Mouse (Mus musculus): ENCODE measurements around the gene Nrd1. TPM values are rescaled to one million over a fixed set of nuclear protein-coding genes. Genes with fewer than 3 reads are reported as not detected.

Gene Nrd1
- polyA plus RNA-seq, 1 experiment: 40.4 TPM

GRCm38 (mm10) chr4:109073296-109073695, 72.8 kb downstream of the Nrd1 start:
- H3K4me1 ChIP-seq (ENCODE audit: control insufficient read depth, insufficient read depth, low read length): no peaks in the 10 kb centered on the region
- no peak for DNase-seq
- no peak for TF ChIP-seq POLR2A (IDR thresholded peaks at IDR 0.05; ENCODE audit: borderline replicate concordance, extremely low read depth, low read depth, low read length)
- TF ChIP-seq CTCF (IDR thresholded peaks at IDR 0.05; ENCODE audit: insufficient read depth, low read length): no peak
- no peak overlapping the region for H3K4me3 ChIP-seq (replicated peaks; ENCODE audit: extremely low read depth, low read depth, low read length)
- WGBS: 84% methylated on average over 3 of the region's 3 CpGs

- Histone ChIP-seq H3K4me3 (replicated peaks; ENCODE audit: extremely low read depth, low read depth, low read length) (no peak overlapping the region), H3K4me1 (ENCODE audit: control insufficient read depth, insufficient read depth, low read length) (peaks cover 4% of the 10 kb centered on the region)
- no peak for TF ChIP-seq POLR2A (IDR thresholded peaks at IDR 0.05; ENCODE audit: borderline replicate concordance, extremely low read depth, low read depth, low read length)
- no peak for TF ChIP-seq CTCF (IDR thresholded peaks at IDR 0.05; ENCODE audit: insufficient read depth, low read length)
- WGBS: 76% methylated on average over 7 of the region's 7 CpGs
- no peak for DNase-seq
Observed at GRCm38 (mm10) chr4:109078941-109079340, 78.5 kb downstream of the Nrd1 start.

- WGBS: 15% methylated on average over 3 of the region's 3 CpGs
- no peak for DNase-seq
- Histone ChIP-seq H3K4me3 (replicated peaks; ENCODE audit: extremely low read depth, low read depth, low read length) (no peak overlapping the region), H3K4me1 (ENCODE audit: control insufficient read depth, insufficient read depth, low read length) (peaks cover 4% of the 10 kb centered on the region)
- TF ChIP-seq POLR2A (IDR thresholded peaks at IDR 0.05; ENCODE audit: borderline replicate concordance, extremely low read depth, low read depth, low read length): no peak
- TF ChIP-seq CTCF (IDR thresholded peaks at IDR 0.05; ENCODE audit: insufficient read depth, low read length): no peak
Observed at GRCm38 (mm10) chr4:109079676-109080075, 79.2 kb downstream of the Nrd1 start.

- Histone ChIP-seq H3K4me3 (replicated peaks; ENCODE audit: extremely low read depth, low read depth, low read length) (no peak overlapping the region), H3K4me1 (ENCODE audit: control insufficient read depth, insufficient read depth, low read length) (peaks cover 4% of the 10 kb centered on the region)
- TF ChIP-seq CTCF (IDR thresholded peaks at IDR 0.05; ENCODE audit: insufficient read depth, low read length): no peak
- TF ChIP-seq POLR2A (IDR thresholded peaks at IDR 0.05; ENCODE audit: borderline replicate concordance, extremely low read depth, low read depth, low read length): no peak
- WGBS: 35% methylated on average over 5 of the region's 5 CpGs
- no peak for DNase-seq
Observed at GRCm38 (mm10) chr4:109080118-109080517, 79.7 kb downstream of the Nrd1 start.

GRCm38 (mm10) chr4:109089171-109089570, 88.7 kb downstream of the Nrd1 start:
- TF ChIP-seq POLR2A (IDR thresholded peaks at IDR 0.05; ENCODE audit: borderline replicate concordance, extremely low read depth, low read depth, low read length) (no peak), CTCF (IDR thresholded peaks at IDR 0.05; ENCODE audit: insufficient read depth, low read length) (no peak)
- peaks cover 7% of the 10 kb centered on the region for H3K4me1 ChIP-seq (ENCODE audit: control insufficient read depth, insufficient read depth, low read length)
- H3K4me3 ChIP-seq (replicated peaks; ENCODE audit: extremely low read depth, low read depth, low read length): no peak overlapping the region
- WGBS: 53% methylated on average over 5 of the region's 5 CpGs
- no peak for DNase-seq

GRCm38 (mm10) chr4:109089999-109090398, 89.5 kb downstream of the Nrd1 start:
- TF ChIP-seq CTCF (IDR thresholded peaks at IDR 0.05; ENCODE audit: insufficient read depth, low read length) (no peak), POLR2A (IDR thresholded peaks at IDR 0.05; ENCODE audit: borderline replicate concordance, extremely low read depth, low read depth, low read length) (no peak)
- no peak for DNase-seq
- Histone ChIP-seq H3K4me3 (replicated peaks; ENCODE audit: extremely low read depth, low read depth, low read length) (no peak overlapping the region), H3K4me1 (ENCODE audit: control insufficient read depth, insufficient read depth, low read length) (peaks cover 12% of the 10 kb centered on the region)
- WGBS: 26% methylated on average over 6 of the region's 6 CpGs

GRCm38 (mm10) chr4:109091241-109091777, 90.9 kb downstream of the Nrd1 start:
- H3K4me3 ChIP-seq (replicated peaks; ENCODE audit: extremely low read depth, low read depth, low read length): no peak overlapping the region
- DNase-seq: no peak
- no peak for TF ChIP-seq CTCF (IDR thresholded peaks at IDR 0.05; ENCODE audit: insufficient read depth, low read length)
- no peak for TF ChIP-seq POLR2A (IDR thresholded peaks at IDR 0.05; ENCODE audit: borderline replicate concordance, extremely low read depth, low read depth, low read length)
- peaks cover 12% of the 10 kb centered on the region for H3K4me1 ChIP-seq (ENCODE audit: control insufficient read depth, insufficient read depth, low read length)
- 60% methylated on average over 8 of the region's 8 CpGs for WGBS

GRCm38 (mm10) chr4:109092344-109092743, 91.9 kb downstream of the Nrd1 start:
- TF ChIP-seq CTCF (IDR thresholded peaks at IDR 0.05; ENCODE audit: insufficient read depth, low read length) (no peak), POLR2A (IDR thresholded peaks at IDR 0.05; ENCODE audit: borderline replicate concordance, extremely low read depth, low read depth, low read length) (no peak)
- no peak for DNase-seq
- no peak overlapping the region for H3K4me3 ChIP-seq (replicated peaks; ENCODE audit: extremely low read depth, low read depth, low read length)
- peaks cover 12% of the 10 kb centered on the region for H3K4me1 ChIP-seq (ENCODE audit: control insufficient read depth, insufficient read depth, low read length)
- 90% methylated on average over 5 of the region's 5 CpGs for WGBS

- H3K4me3 ChIP-seq (replicated peaks; ENCODE audit: extremely low read depth, low read depth, low read length): no peak overlapping the region
- DNase-seq: no peak
- no peak for TF ChIP-seq POLR2A (IDR thresholded peaks at IDR 0.05; ENCODE audit: borderline replicate concordance, extremely low read depth, low read depth, low read length)
- no peak for TF ChIP-seq CTCF (IDR thresholded peaks at IDR 0.05; ENCODE audit: insufficient read depth, low read length)
- peaks cover 12% of the 10 kb centered on the region for H3K4me1 ChIP-seq (ENCODE audit: control insufficient read depth, insufficient read depth, low read length)
- 46% methylated on average over 2 of the region's 2 CpGs for WGBS
Observed at GRCm38 (mm10) chr4:109094269-109094668, 93.8 kb downstream of the Nrd1 start.

GRCm38 (mm10) chr4:109098861-109099260, 98.4 kb downstream of the Nrd1 start:
- no peak for DNase-seq
- TF ChIP-seq POLR2A (IDR thresholded peaks at IDR 0.05; ENCODE audit: borderline replicate concordance, extremely low read depth, low read depth, low read length) (no peak), CTCF (IDR thresholded peaks at IDR 0.05; ENCODE audit: insufficient read depth, low read length) (no peak)
- Histone ChIP-seq H3K4me1 (ENCODE audit: control insufficient read depth, insufficient read depth, low read length) (peaks cover 10% of the 10 kb centered on the region), H3K4me3 (replicated peaks; ENCODE audit: extremely low read depth, low read depth, low read length) (no peak overlapping the region)
- 93% methylated on average over 3 of the region's 3 CpGs for WGBS

Data from lung, adult 2 months (tissue).